Mouse (Mus musculus): ENCODE measurements around the gene Pbx4.

DNA sequence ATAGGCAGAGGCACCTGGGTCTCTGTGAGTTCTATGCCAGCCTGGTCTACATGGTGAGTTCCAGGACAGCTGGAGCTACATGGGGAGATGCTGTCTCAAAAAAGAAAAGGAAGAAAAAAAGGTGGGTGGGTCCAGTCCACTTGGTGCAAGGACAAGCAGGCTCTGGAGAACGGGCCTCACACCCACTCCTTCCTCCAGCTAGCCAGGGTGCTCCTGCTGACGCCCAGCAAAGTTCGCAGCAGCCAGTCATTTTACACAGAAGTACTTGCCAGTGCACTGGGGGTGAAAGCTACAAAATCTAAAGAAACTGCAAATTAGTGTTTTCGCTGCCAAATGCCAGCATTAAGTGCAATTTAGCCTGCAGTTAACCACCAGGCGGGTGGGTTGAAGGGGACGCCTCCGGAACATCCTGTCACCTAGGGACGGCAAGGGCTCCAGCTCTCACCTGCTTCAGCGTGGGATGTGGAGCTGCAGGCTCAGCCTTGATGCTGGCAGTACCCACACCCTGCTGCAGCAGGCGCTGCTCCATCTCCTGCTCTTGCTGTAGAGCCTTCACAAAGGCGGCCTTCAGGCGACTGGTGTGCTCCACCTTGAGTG is 80.3 kb downstream of the Pbx4 start:
- TF ChIP-seq CTCF (IDR thresholded peaks at IDR 0.05; ENCODE audit: low read depth, low read length), result no peak
- TF ChIP-seq EP300 (IDR thresholded peaks at IDR 0.05; ENCODE audit: insufficient read depth, low read depth, low read length), result no peak

Measured in ES-Bruce4 (cell line).